Mouse (Mus musculus) frontal cortex, postnatal 36 days (tissue): ENCODE measurements around the gene Fscn2.
"Not testable (repeated sequence)": the region's sequence is repeated elsewhere in the genome, so short reads cannot be mapped to it uniquely, and the experiment has no call there.

Experiments used
- DNase-seq, 2 experiments: peaks; one replicate each; pipeline ENCODE4 v3.0.0; 2022; ENCODE audit warnings: low spot score in 2 of 2

Gene Fscn2

DNA sequence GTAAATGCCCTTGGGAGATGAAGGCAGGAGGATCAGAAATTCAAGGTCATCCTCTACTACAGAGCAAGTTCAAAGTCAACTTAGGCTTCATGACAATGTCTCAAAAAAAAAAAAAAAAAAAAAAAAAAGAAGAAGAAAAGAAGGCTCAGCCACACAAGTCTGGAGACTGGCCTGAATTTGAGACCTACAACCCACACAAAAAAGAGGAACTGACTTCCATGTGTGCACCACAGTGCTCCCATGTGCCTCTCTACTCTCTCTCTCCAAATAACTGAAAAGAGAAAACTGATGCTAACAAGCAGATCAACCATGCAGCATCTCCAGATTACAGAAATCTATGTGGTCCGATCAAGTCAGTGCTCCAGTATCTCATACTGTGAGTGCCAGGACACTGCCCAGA, 43.5 kb downstream of the Fscn2 start:
- DNase-seq: no peak

DNA sequence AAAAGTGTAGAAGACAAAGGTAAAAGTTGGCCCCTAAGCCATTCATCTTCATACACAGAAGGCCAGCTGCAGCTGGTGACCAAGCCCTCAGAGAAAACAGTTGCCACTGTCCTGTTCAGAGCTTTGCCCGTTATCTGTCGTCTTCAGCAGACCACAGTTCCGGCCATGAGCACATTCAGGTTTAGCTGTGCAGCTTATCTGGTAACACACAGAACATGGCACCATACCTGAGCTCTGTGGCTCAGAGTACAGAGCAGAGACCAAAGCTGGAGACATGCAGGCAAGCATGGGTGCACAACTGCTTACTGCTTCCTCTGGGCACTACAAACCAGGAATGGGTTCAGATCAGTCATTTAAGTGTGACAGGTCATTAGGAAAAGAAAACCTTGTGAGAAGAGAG, 44.5 kb downstream of the Fscn2 start:
- no peak for DNase-seq

DNA sequence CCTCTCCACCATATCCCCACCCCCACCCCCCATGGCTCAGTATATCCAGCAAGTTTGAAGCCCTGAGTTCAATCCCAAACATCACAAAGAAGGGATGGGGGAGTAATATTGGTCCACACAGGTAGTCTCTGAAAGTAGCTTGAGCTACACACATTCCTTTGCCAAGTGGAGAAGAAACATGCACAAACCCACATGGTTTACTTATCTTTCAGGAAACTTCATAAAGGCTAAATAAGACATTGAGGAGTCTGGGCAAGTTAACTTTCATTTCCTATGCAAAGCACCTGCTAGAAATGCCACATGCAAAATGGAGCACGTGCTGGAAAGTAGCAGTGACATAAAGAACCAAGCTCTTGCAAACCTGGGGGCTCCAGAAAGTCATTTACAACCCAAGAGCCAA, 45.1 kb downstream of the Fscn2 start:
- DNase-seq: no peak

DNA sequence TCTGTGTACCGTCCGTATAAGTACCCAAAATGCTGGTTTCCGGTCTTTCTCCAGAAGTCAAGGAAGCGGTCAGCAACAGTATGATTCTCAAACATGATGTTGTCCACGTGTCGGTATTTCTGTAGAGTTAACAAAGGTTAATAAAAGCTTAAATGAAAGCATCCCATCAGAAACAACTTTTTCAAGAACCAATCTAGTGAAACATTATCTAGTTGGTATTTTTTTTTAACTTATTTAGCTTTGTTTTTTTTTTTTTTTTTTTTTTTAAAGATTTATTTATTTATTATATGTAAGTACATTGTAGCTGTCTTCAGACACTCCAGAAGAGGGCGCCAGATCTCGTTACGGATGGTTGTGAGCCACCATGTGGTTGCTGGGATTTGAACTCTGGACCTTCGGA, 52.3 kb downstream of the Fscn2 start:
- DNase-seq: not testable (repeated sequence)
